Mouse (Mus musculus): Measurements from ENCODE around the gene Gbgt1.

Gbgt1 gene

GRCm38 (mm10) chr2:28528354-28528730 is 31.7 kb downstream of the Gbgt1 start:
- in situ Hi-C loops (cut with MseI, MboI): no loop called here

- in situ Hi-C loops (cut with MseI, MboI): no loop called here
These were observed 33.2 kb downstream of the Gbgt1 start for GRCm38 (mm10) chr2:28529856-28530255.

DNA sequence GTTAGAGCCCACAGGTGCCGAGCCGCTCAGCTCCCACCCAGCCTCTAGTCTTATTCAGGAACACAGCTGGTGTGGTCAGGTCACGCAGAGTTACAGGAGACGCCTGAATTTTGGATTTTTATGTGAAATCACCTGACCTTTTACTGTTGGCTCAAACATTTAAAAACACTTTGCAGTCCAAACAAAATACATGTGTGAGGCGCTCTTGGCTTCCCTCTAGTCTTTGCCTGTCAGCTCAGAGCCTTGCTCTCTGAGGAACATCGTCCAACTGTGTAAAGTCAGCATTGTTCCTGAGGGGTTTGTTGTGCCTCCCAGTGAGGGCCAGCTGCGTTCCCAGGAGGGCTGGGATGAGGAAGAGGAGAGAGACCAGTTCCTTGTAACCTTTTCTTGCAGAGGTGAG is 33.6 kb downstream of the Gbgt1 start:
- in situ Hi-C loops (cut with MseI, MboI): no loop called here

GRCm38 (mm10) chr2:28532938-28533771 is 36.5 kb downstream of the Gbgt1 start:
- in situ Hi-C loops (cut with MseI, MboI): no loop called here

GRCm38 (mm10) chr2:28533901-28534435 is 37.3 kb downstream of the Gbgt1 start:
- in situ Hi-C loops (cut with MseI, MboI): no loop called here

GRCm38 (mm10) chr2:28534436-28535262 is 38.0 kb downstream of the Gbgt1 start:
- in situ Hi-C loops (cut with MseI, MboI): no loop called here

DNA sequence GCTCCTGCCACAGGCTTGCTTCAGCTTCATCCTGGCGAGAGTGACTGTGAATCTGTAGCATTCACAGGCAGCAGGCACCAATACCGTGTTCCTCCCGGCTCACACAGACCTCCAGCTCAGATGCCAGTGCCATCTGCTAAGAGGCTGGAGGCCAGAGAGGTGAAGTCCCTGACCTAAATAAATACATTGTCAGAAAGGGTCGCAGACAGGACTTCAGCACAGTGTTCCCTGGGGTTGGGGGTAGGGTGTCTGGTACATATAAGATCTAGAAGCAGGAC is 38.5 kb downstream of the Gbgt1 start:
- in situ Hi-C loops (cut with MseI, MboI): no loop called here

DNA sequence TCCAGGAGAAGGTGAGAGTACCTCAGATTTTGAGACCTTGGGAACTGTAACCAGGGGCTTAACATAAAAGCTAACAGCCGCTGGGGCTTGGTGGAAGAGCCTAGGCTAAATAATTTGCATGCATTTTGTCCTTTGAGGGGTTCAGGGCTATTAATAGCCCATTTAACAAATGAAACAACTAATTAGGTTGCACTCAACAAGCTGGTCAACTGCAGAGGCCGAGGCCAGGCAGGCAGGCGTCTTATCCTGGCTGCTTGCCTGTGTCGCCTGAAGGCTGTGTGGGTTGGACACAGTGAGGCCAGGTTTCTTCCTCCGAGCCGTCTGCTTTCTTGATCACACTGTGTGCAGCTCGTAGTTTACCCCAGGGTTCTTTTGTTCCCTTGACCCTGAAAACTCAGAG is 39.0 kb downstream of the Gbgt1 start:
- in situ Hi-C loops (cut with MseI, MboI): no loop called here

- in situ Hi-C loops (cut with MseI, MboI): no loop called here
These were observed 39.5 kb downstream of the Gbgt1 start for GRCm38 (mm10) chr2:28536166-28536565.

GRCm38 (mm10) chr2:28536766-28537633 is 40.3 kb downstream of the Gbgt1 start:
- in situ Hi-C loops (cut with MseI, MboI): no loop called here

DNA sequence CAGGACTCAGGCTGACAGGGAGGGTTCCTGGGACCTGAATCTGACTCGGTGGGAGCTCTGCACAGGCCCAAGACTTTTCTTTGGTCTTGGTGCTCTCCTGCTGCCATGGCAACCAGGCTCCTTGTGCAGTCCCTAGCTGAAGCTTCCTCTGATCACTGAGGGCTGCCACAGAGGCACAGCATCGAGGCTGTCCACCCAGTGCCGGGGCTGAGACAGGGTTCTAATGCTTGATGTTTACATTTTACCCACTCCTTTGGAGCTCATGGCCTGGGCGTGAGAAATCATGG is 40.9 kb downstream of the Gbgt1 start:
- in situ Hi-C loops (cut with MseI, MboI): no loop called here

- in situ Hi-C loops (cut with MseI, MboI): no loop called here
These were observed 41.5 kb downstream of the Gbgt1 start for GRCm38 (mm10) chr2:28537995-28538816.

DNA sequence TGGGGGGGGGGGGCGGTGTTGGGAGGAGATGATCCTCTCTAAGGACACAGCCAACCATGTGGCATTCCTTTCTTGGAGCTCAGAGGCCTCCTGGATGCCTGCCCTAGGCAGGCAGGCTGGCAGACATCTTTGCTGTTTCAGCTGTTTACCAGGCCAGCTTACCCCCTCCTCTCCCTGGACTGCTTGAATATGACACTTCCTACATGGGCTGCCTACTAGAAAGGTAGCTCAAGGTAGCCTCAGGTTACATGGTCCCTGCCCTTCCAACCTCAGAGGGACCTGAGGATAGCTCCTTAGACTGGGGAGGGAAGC is 42.1 kb downstream of the Gbgt1 start:
- in situ Hi-C loops (cut with MseI, MboI): no loop called here

DNA sequence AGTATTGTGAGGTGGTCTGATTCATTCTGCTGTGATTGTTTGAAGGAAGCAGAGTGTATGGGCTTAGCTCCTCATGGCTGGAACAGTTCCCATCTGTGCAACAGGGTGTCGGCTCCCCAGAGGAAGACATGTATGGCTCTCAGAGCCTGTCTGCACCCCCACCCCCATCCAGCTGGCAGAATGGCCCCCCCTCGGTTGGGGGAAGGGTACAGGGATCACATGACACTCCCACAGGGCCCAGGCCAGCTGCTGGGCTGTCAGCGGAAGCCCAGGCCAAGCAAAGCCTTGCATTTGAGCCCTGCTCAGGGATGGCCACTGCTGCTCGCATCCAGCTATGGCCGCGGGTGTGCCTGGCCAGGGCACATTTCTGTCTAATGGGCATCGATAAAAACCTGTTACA is 42.5 kb downstream of the Gbgt1 start:
- in situ Hi-C loops (cut with MseI, MboI): no loop called here

GRCm38 (mm10) chr2:28539949-28540348 is 43.3 kb downstream of the Gbgt1 start:
- in situ Hi-C loops (cut with MseI, MboI): no loop called here

GRCm38 (mm10) chr2:28540587-28541227 is 44.0 kb downstream of the Gbgt1 start:
- in situ Hi-C loops (cut with MseI, MboI): no loop called here

GRCm38 (mm10) chr2:28543894-28544293 is 47.2 kb downstream of the Gbgt1 start:
- in situ Hi-C loops (cut with MseI, MboI): no loop called here

- in situ Hi-C loops (cut with MseI, MboI): no loop called here
These were observed 49.3 kb downstream of the Gbgt1 start for GRCm38 (mm10) chr2:28545976-28546375.

DNA sequence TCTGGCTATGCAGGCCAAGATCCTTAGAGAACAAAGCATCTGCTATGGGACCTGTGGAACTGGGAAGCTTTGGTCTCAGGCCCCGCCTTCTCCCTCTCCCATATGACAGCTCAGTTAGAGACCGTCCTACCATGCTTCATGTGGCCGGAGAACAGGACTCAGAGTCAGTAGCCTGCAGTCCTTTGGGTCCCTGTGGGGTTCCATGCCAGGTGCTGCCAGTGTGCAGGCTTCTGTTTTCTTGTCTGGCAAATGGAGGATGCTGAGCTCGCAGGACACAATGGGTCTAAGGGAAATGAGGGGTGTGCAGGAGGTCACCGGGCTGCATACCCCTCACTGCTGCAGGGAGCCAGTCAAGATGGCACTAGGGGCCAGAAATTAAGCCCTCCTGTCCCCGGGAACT is 49.9 kb downstream of the Gbgt1 start:
- in situ Hi-C loops (cut with MseI, MboI): no loop called here

DNA sequence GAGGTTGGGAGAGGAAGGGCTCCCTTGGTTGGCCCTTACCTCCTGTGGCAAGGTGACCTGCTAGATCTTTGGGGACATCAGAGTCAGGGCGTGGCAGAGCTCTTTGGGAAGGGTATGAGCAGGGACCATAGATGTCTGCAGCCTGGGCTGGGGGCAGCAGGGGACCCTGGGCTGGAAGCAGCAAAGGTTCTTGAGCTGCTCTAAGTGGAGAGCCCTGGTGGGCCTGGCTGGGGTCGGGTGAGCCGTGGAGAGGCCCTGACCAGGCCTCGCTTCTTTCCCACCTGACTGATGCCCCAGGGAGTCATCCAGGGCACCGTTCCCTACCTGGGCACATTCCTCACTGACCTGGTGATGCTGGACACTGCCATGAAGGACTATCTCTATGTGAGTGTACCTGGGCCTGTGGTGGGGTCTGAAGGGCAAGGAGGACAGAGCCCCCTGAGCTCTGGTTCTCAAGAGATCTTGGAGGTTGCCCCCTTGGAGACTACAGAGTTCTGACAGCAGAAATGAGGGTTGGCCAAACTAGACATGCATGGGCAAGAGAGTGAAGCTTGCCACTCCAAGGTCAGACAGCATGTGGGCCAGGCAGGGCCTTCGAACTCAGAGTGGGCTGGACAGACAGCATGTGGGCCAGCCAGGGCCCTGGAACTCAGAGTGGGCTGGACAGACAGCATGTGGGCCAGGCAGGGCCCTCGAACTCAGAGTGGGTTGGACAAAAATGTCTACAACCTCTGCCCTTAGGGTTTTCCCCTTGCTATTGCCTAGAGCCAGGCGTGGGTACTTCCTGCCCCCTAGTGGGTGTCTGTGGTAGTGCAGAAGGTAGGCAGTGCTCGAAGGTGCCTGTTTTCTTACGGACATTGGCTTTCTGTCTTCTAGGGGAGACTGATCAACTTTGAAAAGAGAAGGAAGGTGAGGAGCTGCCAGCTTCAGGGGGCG is 50.8 kb downstream of the Gbgt1 start:
- in situ Hi-C loops (cut with MseI, MboI): no loop called here

All from mouse trophoblast stem cell (cell line).